Comparison of ENCODE assay signal across 11 mouse cellular contexts in the genomic region with DNA sequence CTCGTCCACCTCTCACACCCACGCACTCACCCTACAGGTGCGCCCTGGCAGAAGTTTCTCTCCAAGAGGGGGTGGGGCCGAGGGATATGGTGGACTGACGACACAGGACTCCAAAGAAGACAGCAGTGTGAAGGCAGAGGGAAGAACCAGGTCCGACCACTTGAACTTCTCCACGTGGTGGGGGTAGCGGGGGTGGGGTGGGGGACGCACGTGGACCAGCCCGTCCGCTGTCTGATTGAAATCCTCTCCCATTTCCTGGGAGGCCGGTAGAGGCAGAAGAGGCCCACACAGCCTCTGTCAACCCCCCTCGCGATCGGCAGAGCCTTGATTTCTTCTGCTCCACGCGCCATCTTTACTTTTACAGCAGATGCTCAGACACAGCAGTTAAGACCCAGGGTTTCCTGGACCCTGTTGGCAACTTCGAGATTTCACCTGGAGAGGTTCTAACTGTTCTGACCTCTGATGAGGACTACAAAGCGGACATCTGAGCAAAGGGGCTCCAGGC. TPM values are rescaled to one million over a fixed set of nuclear protein-coding genes. Genes with fewer than 3 reads are reported as not detected.
A peak's percentile ranks its signal among the peaks of the same experiment; 100 is the strongest.
DNase-seq lines count a peak whose midpoint lies in the region; ATAC-seq and TF ChIP-seq lines count a peak whose summit lies in the region.
"Had no signal": no experiment of that assay in that cellular context is flagged by ENCODE, and none has a peak within 500 bp of the region (broad histone marks: within the 10 kb centered on the region; RNA-seq: fewer than 3 reads in every experiment).

No protein-coding gene starts in this region.

- H3K9me3 ChIP-seq in heart, embryonic 15.5 days (replicated peaks): no peaks in the 10 kb centered on the region
- no peaks in the 10 kb centered on the region for H3K9me3 ChIP-seq in MEL (replicated peaks; ENCODE audit: insufficient read depth, low read length)
- H3K9me3 ChIP-seq in liver, embryonic 12.5 days (replicated peaks): 0 out of 2 replicates have a peak, but pooled peaks cover 4% of the 10 kb centered on the region
- no peaks in the 10 kb centered on the region for H3K9me3 ChIP-seq in stomach, embryonic 15.5 days
- no peaks in the 10 kb centered on the region for H3K9me3 ChIP-seq in forebrain, postnatal 0 days (ENCODE audit: low read length)
- H3K9me3 ChIP-seq in hindbrain, embryonic 11.5 days (ENCODE audit: control insufficient read depth, low read length): no peaks in the 10 kb centered on the region
- H3K9me3 ChIP-seq in midbrain, embryonic 11.5 days (ENCODE audit: control insufficient read depth, low read length): no peaks in the 10 kb centered on the region
- H3K9me3 ChIP-seq: limb, embryonic 12.5 days had no signal

- no peaks in the 10 kb centered on the region for H3K27me3 ChIP-seq in heart, embryonic 15.5 days
- no peaks in the 10 kb centered on the region; a peak in 2 of 4 replicates for H3K27me3 ChIP-seq in MEL (ENCODE audit: control insufficient read depth in 1 of 2, insufficient read depth in 2 of 2, low read length in 2 of 2)
- H3K27me3 ChIP-seq in liver, embryonic 12.5 days (replicated peaks): peaks cover 37% of the 10 kb centered on the region
- H3K27me3 ChIP-seq in stomach, embryonic 15.5 days (replicated peaks): no peaks in the 10 kb centered on the region
- H3K27me3 ChIP-seq in forebrain, postnatal 0 days (ENCODE audit: insufficient read depth, low read length): no peaks in the 10 kb centered on the region
- H3K27me3 ChIP-seq in hindbrain, embryonic 11.5 days (ENCODE audit: control insufficient read depth, insufficient read depth, low read length): no peaks in the 10 kb centered on the region
- no peaks in the 10 kb centered on the region for H3K27me3 ChIP-seq in midbrain, embryonic 11.5 days (ENCODE audit: control insufficient read depth, insufficient read depth, low read length)
- H3K27me3 ChIP-seq: limb, embryonic 12.5 days had no signal

- intact Hi-C loops in heart, postnatal 10 days (cut with DNase I): no loop called here

- ATAC-seq in heart, embryonic 15.5 days (replicated peaks; ENCODE audit: insufficient number of reproducible peaks, insufficient read depth, low FRiP score, low read depth): no peak
- ATAC-seq in liver, embryonic 12.5 days: 0 out of 2 replicates have a peak, but pooled peaks have one; percentile 17
- ATAC-seq in stomach, embryonic 15.5 days (ENCODE audit: insufficient read depth, low FRiP score, low read depth): no peak
- no peak for ATAC-seq in forebrain, postnatal 0 days
- ATAC-seq in hindbrain, embryonic 11.5 days (ENCODE audit: low FRiP score): no peak
- ATAC-seq in midbrain, embryonic 11.5 days (ENCODE audit: low FRiP score): no peak
- ATAC-seq: forebrain, embryonic 14.5 days had no signal

- no peak overlapping the region for H3K27ac ChIP-seq in heart, embryonic 15.5 days
- peak overlapping the region; percentile 62 for H3K27ac ChIP-seq in MEL (ENCODE audit: control insufficient read depth, low read depth, low read length)
- 0 out of 2 replicates have a peak overlapping the region, but pooled peaks have one; percentile 7 for H3K27ac ChIP-seq in liver, embryonic 12.5 days
- H3K27ac ChIP-seq in stomach, embryonic 15.5 days: peak overlapping the region; percentile 31; the same call in 1 of the 2 replicates
- no peak overlapping the region for H3K27ac ChIP-seq in forebrain, postnatal 0 days (ENCODE audit: low read depth, low read length)
- H3K27ac ChIP-seq in hindbrain, embryonic 11.5 days (ENCODE audit: low read depth, low read length): no peak overlapping the region
- H3K27ac ChIP-seq in midbrain, embryonic 11.5 days (ENCODE audit: low read depth, low read length): no peak overlapping the region
- H3K27ac ChIP-seq: limb, embryonic 12.5 days had no signal

- H3K36me3 ChIP-seq in heart, embryonic 15.5 days: no peaks in the 10 kb centered on the region
- H3K36me3 ChIP-seq in MEL (ENCODE audit: control insufficient read depth in 1 of 2, insufficient read depth in 2 of 2, low read length in 2 of 2): peaks cover 0 to 3% of the 10 kb centered on the region in 2 experiments; a peak in 1 of 4 replicates
- no peaks in the 10 kb centered on the region for H3K36me3 ChIP-seq in liver, embryonic 12.5 days
- no peaks in the 10 kb centered on the region for H3K36me3 ChIP-seq in stomach, embryonic 15.5 days
- no peaks in the 10 kb centered on the region for H3K36me3 ChIP-seq in forebrain, postnatal 0 days (ENCODE audit: insufficient read depth)
- no peaks in the 10 kb centered on the region for H3K36me3 ChIP-seq in hindbrain, embryonic 11.5 days (ENCODE audit: control insufficient read depth, insufficient read depth, low read length)
- no peaks in the 10 kb centered on the region for H3K36me3 ChIP-seq in midbrain, embryonic 11.5 days (ENCODE audit: control insufficient read depth, insufficient read depth, low read length)
- H3K36me3 ChIP-seq: limb, embryonic 12.5 days had no signal

- 46% methylated on average over 20 of the region's 20 CpGs for WGBS in heart, embryonic 15.5 days
- 24% methylated on average over 20 of the region's 20 CpGs for WGBS in liver, embryonic 12.5 days (ENCODE audit: insufficient replicate concordance)
- WGBS in stomach, embryonic 15.5 days: 49% methylated on average over 20 of the region's 20 CpGs
- WGBS in forebrain, postnatal 0 days: 63% methylated on average over 20 of the region's 20 CpGs
- 68% methylated on average over 15 of the region's 20 CpGs for WGBS in hindbrain, embryonic 11.5 days
- WGBS in midbrain, embryonic 11.5 days: 62% methylated on average over 20 of the region's 20 CpGs

- TF ChIP-seq RAD21 in MEL (IDR thresholded peaks at IDR 0.05; ENCODE audit: low read depth, low read length): no peak

- H3K4me1 ChIP-seq in heart, embryonic 15.5 days (replicated peaks): peaks cover 5% of the 10 kb centered on the region
- H3K4me1 ChIP-seq in MEL (ENCODE audit: control insufficient read depth in 1 of 2, insufficient read depth in 2 of 2, low read length in 2 of 2): peaks cover 0 to 11% of the 10 kb centered on the region in 2 experiments; a peak in 2 of 4 replicates
- peaks cover 13% of the 10 kb centered on the region for H3K4me1 ChIP-seq in liver, embryonic 12.5 days
- no peaks in the 10 kb centered on the region for H3K4me1 ChIP-seq in stomach, embryonic 15.5 days
- no peaks in the 10 kb centered on the region for H3K4me1 ChIP-seq in forebrain, postnatal 0 days (ENCODE audit: insufficient read depth)
- H3K4me1 ChIP-seq in hindbrain, embryonic 11.5 days (replicated peaks; ENCODE audit: control insufficient read depth, insufficient read depth, low read length): no peaks in the 10 kb centered on the region
- H3K4me1 ChIP-seq in midbrain, embryonic 11.5 days (ENCODE audit: control insufficient read depth, insufficient read depth, low read length): no peaks in the 10 kb centered on the region

- no peak overlapping the region for H3K4me3 ChIP-seq in heart, embryonic 15.5 days
- H3K4me3 ChIP-seq in MEL (ENCODE audit: control insufficient read depth in 1 of 2, insufficient read depth in 1 of 2, low read depth in 2 of 2, low read length in 2 of 2): peak overlapping the region; percentile 53 to 56
- H3K4me3 ChIP-seq in liver, embryonic 12.5 days: no peak overlapping the region
- H3K4me3 ChIP-seq in stomach, embryonic 15.5 days (replicated peaks): no peak overlapping the region
- H3K4me3 ChIP-seq in forebrain, postnatal 0 days (ENCODE audit: low read depth, low read length): no peak overlapping the region
- no peak overlapping the region for H3K4me3 ChIP-seq in hindbrain, embryonic 11.5 days (ENCODE audit: low read depth, low read length)
- H3K4me3 ChIP-seq in midbrain, embryonic 11.5 days (ENCODE audit: low read depth, low read length): no peak overlapping the region
- H3K4me3 ChIP-seq: limb, embryonic 12.5 days had no signal

- TF ChIP-seq POLR2A in MEL (IDR thresholded peaks at IDR 0.05; ENCODE audit: control insufficient read depth in 1 of 2, insufficient read depth in 1 of 2, low read depth in 1 of 2, low read length in 2 of 2, poor library complexity in 1 of 2): 0 out of 4 replicates have a peak, but pooled peaks of 1 of the 2 experiments have one; percentile 18

- no peak overlapping the region for H3K9ac ChIP-seq in heart, embryonic 15.5 days
- peak overlapping the region; percentile 53 for H3K9ac ChIP-seq in MEL (ENCODE audit: control insufficient read depth, low read depth, low read length, poor library complexity, severe bottlenecking)
- no peak overlapping the region for H3K9ac ChIP-seq in liver, embryonic 12.5 days
- H3K9ac ChIP-seq in stomach, embryonic 15.5 days: no peak overlapping the region
- no peak overlapping the region for H3K9ac ChIP-seq in forebrain, postnatal 0 days
- no peak overlapping the region for H3K9ac ChIP-seq in hindbrain, embryonic 11.5 days (ENCODE audit: low read depth, low read length)
- H3K9ac ChIP-seq in midbrain, embryonic 11.5 days (ENCODE audit: low read length): no peak overlapping the region
- H3K9ac ChIP-seq: limb, embryonic 12.5 days had no signal

- no peaks in the 10 kb centered on the region; the same call in 1 of the 2 replicates for H3K79me2 ChIP-seq in MEL (ENCODE audit: control insufficient read depth, insufficient read depth, low read length, poor library complexity)

- peak overlapping the region; percentile 36; the same call in 1 of the 2 replicates for H3K4me2 ChIP-seq in heart, embryonic 15.5 days
- H3K4me2 ChIP-seq in liver, embryonic 12.5 days: peak overlapping the region; percentile 42
- H3K4me2 ChIP-seq in stomach, embryonic 15.5 days: peak overlapping the region; percentile 27; the same call in 1 of the 2 replicates
- no peak overlapping the region for H3K4me2 ChIP-seq in forebrain, postnatal 0 days (ENCODE audit: low read depth)
- H3K4me2 ChIP-seq in hindbrain, embryonic 11.5 days (replicated peaks; ENCODE audit: low read depth, low read length): no peak overlapping the region
- H3K4me2 ChIP-seq in midbrain, embryonic 11.5 days: no peak overlapping the region
- H3K4me2 ChIP-seq: limb, embryonic 12.5 days had no signal

- DNase-seq in heart, postnatal 10 days: no peak
- DNase-seq in MEL (ENCODE audit: low read depth, low spot score): peak; percentile 72
- no peak for DNase-seq in forebrain, postnatal 0 days
- no peak for DNase-seq in hindbrain, embryonic 11.5 days (ENCODE audit: low spot score)
- no peak for DNase-seq in midbrain, embryonic 11.5 days (ENCODE audit: low spot score, missing footprints)
- DNase-seq: cerebellum, postnatal 10 days had no signal

- 0 out of 6 replicates have a peak, but pooled peaks of 1 of the 3 experiments have one; percentile 0 for TF ChIP-seq CTCF in MEL (IDR thresholded peaks at IDR 0.05 in 2 of 3, conservative IDR thresholded peaks at IDR 0.05 in 1 of 3; ENCODE audit: control insufficient read depth in 1 of 3, insufficient read depth in 1 of 3, low read depth in 2 of 3, low read length in 3 of 3, poor library complexity in 1 of 3, severe bottlenecking in 1 of 3)
- no peak for TF ChIP-seq CTCF in forebrain, postnatal 0 days (IDR thresholded peaks at IDR 0.05; ENCODE audit: low read depth)

- TF ChIP-seq EP300 in MEL (IDR thresholded peaks at IDR 0.05; ENCODE audit: low read depth in 1 of 2, low read length in 2 of 2): no peak

RNA-seq across cellular contexts. Expression of a gene that starts 18.8 kb away (rescaled TPM):
- polyA plus RNA-seq in heart, embryonic 15.5 days (2015; fragmentation: Nextera tagmentation; extraction: Ambion mirVana): 11.7 and 12.7 TPM in 2 replicates
- total RNA-seq in heart, postnatal 10 days (2021): 10 to 100 TPM; 21.2 to 23.5 TPM
- total RNA-seq in MEL (2012; rRNA removed): 4.6 TPM in 2 replicates
- polyA plus RNA-seq in MEL (2012; ENCODE audit: insufficient read depth in 1 of 2, insufficient read length in 2 of 2, low read depth in 1 of 2, low replicate concordance in 2 of 2, missing spikeins in 1 of 2): 10 to 100 TPM in 1 of 2 experiments, 1 to 10 TPM in 1; 6.5 to 34.4 TPM
- 8.1 and 9.9 TPM in 2 replicates for polyA plus RNA-seq in liver, embryonic 12.5 days (2016; fragmentation: Nextera tagmentation; extraction: Ambion mirVana)
- polyA plus RNA-seq in stomach, embryonic 15.5 days (2015; fragmentation: Nextera tagmentation; extraction: Ambion mirVana): 16.7 and 17.0 TPM in 2 replicates
- total RNA-seq in forebrain, postnatal 0 days (2014; rRNA removed): 57.4 and 60.7 TPM in 2 replicates
- polyA plus RNA-seq in forebrain, postnatal 0 days (2015; fragmentation: Nextera tagmentation; extraction: Ambion mirVana): 21.1 and 27.4 TPM in 2 replicates
- 15.3 and 19.2 TPM in 2 replicates for polyA plus RNA-seq in hindbrain, embryonic 11.5 days (2014; fragmentation: Nextera tagmentation; extraction: Ambion mirVana)
- 15.0 and 19.8 TPM in 2 replicates for polyA plus RNA-seq in midbrain, embryonic 11.5 days (2014; fragmentation: Nextera tagmentation; extraction: Ambion mirVana)

RNA-seq across cellular contexts. Expression of a gene that starts 53.7 kb away (rescaled TPM):
- polyA plus RNA-seq in heart, embryonic 15.5 days (2015; fragmentation: Nextera tagmentation; extraction: Ambion mirVana): 14.9 and 21.5 TPM in 2 replicates
- 10 to 100 TPM; 23.6 to 29.3 TPM for total RNA-seq in heart, postnatal 10 days (2021)
- 15.6 and 16.7 TPM in 2 replicates for total RNA-seq in MEL (2012; rRNA removed)
- 10 to 100 TPM in 1 of 2 experiments, not detected in 1; 25.8 TPM for polyA plus RNA-seq in MEL (2012; ENCODE audit: insufficient read depth in 1 of 2, insufficient read length in 2 of 2, low read depth in 1 of 2, low replicate concordance in 2 of 2, missing spikeins in 1 of 2)
- 17.4 and 18.8 TPM in 2 replicates for polyA plus RNA-seq in liver, embryonic 12.5 days (2016; fragmentation: Nextera tagmentation; extraction: Ambion mirVana)
- polyA plus RNA-seq in stomach, embryonic 15.5 days (2015; fragmentation: Nextera tagmentation; extraction: Ambion mirVana): 20.5 and 25.0 TPM in 2 replicates
- total RNA-seq in forebrain, postnatal 0 days (2014; rRNA removed): 23.5 and 38.4 TPM in 2 replicates
- polyA plus RNA-seq in forebrain, postnatal 0 days (2015; fragmentation: Nextera tagmentation; extraction: Ambion mirVana): 10.9 and 18.0 TPM in 2 replicates
- 15.7 and 21.8 TPM in 2 replicates for polyA plus RNA-seq in hindbrain, embryonic 11.5 days (2014; fragmentation: Nextera tagmentation; extraction: Ambion mirVana)
- 15.1 and 17.2 TPM in 2 replicates for polyA plus RNA-seq in midbrain, embryonic 11.5 days (2014; fragmentation: Nextera tagmentation; extraction: Ambion mirVana)

Comparison
In these comparisons a context has a peak if more than half of its experiments do, and no peak if none do; other contexts are left out.
1. H3K27ac ChIP-seq: peak in MEL (single experiment), liver, embryonic 12.5 days (single experiment) and stomach, embryonic 15.5 days (single experiment); none in heart, embryonic 15.5 days (single experiment), forebrain, postnatal 0 days (single experiment), hindbrain, embryonic 11.5 days (single experiment) and midbrain, embryonic 11.5 days (single experiment).
2. H3K4me2 ChIP-seq: peak in heart, embryonic 15.5 days (single experiment), liver, embryonic 12.5 days (single experiment) and stomach, embryonic 15.5 days (single experiment); none in forebrain, postnatal 0 days (single experiment), hindbrain, embryonic 11.5 days (single experiment) and midbrain, embryonic 11.5 days (single experiment).
3. H3K4me3 ChIP-seq: peak in MEL (2 of 2); none in heart, embryonic 15.5 days (single experiment), liver, embryonic 12.5 days (single experiment), stomach, embryonic 15.5 days (single experiment), forebrain, postnatal 0 days (single experiment), hindbrain, embryonic 11.5 days (single experiment) and midbrain, embryonic 11.5 days (single experiment).